Mouse (Mus musculus) adipocyte (in vitro differentiated cells): ENCODE results near the gene Zfp511.
A peak's percentile ranks its signal among the peaks of the same experiment; 100 is the strongest.

Experiments used
- DNase-seq: peaks from one replicate; pipeline ENCODE4 v3.0.0-alpha.2; 2016; ENCODE audit warnings: low spot score

Zfp511 gene

DNA sequence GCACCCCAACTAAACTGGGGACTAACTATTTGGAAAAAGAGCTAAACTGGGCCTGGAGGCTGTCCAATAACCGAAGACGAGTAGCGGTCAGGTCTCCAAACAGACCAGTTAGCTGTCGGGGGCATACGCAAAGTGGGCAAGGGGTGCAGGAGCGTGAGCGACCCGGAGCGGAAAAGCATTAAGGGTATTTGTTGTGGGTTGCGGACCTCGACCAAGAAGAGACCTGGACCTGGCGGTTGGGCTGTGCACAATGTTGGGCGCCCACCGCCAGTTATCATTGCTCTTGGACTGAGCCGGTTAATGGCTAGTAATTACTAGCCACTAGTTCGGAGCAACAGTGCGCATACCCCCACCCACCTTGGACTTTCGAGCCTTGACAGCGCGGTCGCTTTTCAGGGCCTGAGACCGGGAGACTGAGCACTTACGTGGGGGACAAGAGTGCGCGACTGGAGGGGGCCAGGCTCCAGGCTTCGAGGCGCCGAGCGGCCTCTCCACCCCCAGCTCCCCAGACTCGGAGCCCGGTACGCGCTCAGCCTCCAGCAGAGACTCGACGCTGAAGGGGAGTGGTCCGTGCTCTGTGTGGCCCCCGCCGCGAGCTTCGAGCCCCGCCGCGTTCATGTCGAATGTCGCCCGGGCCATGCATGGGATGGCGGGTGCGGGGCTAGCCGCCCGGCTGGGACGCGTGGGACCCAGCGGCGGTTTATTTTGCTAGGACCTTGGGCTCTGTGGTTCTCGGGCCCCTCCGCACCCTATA, 12.3 kb downstream of the Zfp511 start, which contains the start of gene Msx3:
Gene Msx3 (minus strand): TSS at position 729 of the 754 bp plus-strand sequence.
- no peak for DNase-seq

DNA sequence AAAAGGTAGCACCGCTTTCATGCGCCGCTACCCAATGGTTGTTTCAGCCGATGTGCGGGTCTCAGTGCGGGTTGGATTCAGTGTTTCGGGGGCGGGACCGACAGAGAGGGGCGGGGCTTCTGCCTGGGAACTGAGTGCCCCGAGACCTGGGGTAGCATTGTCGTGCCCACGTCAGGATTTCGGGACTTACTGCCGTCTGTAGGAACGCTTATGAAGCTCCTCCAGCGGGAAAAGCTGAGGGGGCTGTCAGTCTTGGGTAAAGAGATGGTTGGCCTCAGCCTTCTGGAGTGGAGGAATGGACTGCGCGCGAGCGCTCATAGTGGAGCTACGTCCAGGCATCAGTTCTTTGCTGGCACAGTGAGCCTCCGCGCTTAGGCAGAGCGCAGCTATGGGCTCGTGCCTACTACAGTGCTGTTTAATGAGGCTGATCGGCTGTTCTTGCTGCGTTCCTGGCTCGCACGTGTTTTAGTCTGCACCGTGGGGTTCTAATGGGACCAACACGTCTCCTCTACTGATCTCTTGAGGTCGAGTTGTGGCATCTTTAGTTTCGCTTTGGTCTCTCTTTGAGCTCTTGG, 13.0 kb downstream of the Zfp511 start:
- DNase-seq = no peak

DNA sequence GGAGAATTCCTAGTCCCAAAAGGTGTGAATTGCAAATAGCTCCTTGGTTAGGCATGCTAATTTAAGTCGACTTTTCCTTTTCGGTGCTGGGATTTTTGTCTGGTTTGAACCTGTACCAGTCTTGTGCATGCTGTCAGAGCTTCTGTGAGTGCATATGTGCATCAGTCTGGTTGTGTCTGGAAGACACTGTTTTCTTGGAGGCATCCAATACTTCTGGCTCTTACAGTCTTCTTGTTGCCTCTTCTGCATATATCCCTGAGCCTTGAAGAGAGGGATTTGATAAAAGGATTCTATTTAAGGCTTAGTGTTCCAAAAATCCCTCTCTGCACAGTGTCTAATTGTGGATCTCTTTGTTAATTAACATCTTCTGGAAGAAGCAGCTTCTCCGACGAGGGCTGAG, 17.9 kb downstream of the Zfp511 start:
- no peak for DNase-seq

DNA sequence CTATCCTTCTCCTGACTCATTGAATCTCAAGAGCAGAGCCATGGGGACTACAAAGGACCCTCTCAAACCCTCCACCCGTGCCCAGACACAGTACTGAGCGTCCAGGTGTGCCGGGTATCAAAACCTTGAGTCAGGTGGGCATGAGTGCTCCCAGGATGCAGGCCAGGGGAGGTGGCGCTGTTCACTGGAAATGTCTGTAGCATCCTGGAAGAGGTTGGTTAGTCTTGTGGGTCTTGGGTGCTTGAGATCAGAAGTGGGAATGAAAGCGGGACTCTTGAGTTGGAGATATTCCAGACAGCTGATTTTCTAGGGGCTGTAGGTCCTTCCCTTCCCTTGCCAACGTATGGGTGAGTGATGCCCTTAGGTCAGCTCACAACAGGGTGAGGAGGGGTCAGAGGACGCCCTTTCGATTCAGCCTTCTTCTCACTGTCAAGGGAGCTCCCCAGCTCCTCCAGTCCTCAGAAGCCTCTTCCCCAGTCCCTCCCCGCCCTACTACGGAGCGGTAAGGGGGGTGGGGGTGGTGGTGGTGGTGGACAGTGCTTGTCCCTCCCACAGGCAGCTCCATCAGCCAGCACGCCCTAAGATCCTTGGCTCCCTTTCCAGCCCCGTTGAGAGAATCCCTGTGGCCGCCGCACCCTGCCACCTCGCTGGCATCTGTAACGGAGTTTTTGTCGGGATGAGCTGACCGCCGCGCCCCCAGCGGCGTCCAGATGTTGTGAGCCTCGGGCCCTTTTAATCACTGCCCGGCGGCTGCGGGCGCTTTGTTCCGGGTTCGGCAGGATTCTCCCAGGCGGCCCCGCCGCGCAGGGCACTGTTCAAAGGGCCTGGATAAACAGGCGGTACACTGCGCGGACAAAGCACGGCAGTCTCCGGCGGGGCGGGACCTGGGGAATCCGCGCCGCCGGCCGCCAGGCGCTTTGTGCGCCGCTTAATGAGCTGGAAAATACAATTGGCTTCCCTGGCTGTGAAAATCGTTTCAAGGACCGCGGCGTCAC, 21.5 kb downstream of the Zfp511 start:
- no peak for DNase-seq

DNA sequence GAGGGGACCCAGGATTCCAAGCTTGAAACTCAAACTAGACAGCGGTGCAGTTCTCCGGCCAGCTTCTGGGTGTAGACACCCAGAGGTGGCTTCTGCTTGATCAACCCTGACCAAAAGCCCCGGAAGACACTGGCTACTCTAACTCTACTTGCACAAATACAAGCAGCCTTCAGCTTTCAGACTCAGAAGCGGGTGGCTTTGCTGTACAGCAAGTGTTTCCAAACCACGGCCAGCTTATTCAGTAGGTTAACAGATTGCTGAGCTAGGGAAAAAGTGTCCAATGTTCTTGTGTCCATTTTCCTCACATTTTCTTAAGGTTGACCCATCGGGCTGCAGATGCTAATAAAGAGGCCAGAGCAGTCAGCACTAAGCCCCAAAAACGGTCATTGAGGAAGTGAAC, 22.3 kb downstream of the Zfp511 start:
- no peak for DNase-seq

DNA sequence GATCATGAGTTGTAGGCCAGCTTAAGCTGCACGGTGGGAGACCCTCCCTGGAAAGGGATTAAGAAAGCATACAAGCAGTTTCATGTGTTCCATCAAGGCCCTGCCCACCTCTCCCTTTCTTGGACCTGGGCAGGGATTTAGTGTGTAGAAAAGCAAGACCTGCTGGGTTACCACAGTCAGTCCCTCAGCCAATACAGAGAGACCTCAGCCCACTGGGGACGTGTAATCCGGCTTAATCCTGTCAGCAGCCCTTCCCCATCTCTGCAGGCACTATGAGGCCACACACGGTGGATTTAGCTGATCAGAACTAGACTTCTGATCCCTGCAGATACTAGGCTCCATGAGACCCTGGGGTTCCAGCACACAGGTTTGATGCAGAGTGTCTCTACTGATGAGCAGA, 23.4 kb downstream of the Zfp511 start:
- no peak for DNase-seq

DNA sequence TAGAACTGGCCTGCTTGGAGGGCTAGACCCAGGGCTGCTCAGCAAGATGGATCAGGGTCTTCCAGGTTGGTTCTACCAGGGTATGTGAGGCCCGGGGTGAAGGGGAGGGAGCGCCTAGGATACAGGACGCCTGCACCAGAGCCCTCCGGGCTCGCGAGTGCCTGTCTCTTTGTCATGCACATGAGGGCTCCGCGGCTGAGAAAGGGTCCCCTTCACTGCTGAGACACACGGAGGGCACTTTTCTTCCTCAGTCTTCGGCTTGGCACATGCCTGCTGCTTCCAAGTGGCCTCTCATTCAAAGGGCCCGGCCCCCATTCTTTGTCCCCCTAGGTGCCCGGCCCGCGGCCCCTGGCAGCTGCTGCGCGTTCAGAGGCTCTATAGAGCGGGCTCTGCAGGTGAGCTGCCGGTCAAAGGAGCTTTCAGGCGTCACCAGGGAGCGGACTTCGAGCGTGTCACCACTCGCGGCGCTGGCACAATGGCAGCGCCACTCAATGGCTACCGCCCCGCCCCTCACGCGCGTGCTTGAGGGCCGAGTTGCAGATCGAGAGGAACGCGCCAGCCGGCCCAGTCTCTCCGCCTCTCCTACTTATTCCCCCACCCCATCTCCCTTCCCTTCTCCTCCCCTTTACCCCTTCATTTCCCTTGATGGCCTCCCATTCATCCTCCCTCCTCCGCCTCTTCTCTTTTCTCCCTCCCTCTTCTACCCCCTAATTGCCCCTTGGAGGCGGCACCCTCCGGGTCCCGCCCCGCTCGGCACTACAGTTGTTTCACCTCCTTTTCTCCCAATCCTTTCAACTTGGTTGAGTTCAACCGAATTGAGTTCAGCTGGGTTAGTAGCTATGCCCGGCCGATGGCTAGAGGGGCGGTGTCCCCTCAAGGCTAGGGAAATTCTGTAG, 25.0 kb downstream of the Zfp511 start:
- no peak for DNase-seq

DNA sequence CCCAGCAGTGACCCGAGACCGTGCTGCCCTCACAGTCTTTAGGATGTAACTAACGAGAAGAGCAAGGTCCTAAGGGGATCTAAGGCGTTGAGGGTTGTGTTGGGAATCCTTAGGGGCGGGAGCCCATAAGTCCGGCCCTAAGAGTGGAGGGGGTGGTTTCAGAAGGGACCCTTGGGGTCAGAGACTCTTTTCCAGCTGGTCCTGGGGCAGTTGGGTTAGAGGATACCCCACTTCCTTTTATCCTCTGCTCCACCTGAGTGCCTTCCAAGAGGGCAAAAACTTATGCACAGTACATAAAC, 25.6 kb downstream of the Zfp511 start:
- no peak for DNase-seq

DNA sequence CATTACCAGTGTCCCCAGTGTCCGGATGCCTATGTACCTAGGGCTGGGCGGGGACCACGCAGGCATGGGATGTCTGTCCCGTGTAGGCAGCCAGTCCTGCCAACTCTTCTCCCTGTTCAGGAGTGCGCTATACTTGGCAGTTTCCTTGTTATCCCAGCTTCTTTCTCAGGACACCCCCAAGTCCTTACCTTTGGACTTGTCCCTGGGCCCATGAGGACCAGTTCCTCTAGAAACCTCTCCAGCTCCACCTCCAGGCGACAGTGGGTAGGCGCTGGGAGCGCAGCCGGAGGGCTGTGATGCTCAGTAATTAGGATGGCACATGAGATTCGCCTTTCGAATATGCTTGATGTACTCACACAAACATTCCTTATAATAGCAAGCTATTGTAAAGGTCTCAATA, 26.1 kb downstream of the Zfp511 start:
- no peak for DNase-seq

DNA sequence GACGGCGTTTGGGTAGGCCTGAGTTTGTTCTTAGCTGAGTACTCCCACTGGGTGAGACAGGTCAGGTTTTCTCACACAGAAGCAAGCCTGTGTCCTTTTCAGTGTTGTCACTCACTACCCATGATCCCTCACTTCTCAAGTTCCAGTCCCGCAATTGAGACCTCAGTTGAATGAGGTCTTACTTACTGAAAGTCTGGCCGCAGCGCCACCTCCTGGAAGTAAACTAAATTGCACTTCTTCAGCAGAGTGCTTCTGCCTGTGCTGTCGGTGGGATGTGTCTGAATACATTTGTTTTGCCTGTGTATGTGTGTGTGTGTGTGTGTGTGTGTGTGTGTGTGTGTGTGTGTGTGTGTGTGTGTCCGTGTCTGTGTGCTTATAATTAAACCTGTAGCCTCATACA, 26.9 kb downstream of the Zfp511 start:
- peak; percentile 44 for DNase-seq

DNA sequence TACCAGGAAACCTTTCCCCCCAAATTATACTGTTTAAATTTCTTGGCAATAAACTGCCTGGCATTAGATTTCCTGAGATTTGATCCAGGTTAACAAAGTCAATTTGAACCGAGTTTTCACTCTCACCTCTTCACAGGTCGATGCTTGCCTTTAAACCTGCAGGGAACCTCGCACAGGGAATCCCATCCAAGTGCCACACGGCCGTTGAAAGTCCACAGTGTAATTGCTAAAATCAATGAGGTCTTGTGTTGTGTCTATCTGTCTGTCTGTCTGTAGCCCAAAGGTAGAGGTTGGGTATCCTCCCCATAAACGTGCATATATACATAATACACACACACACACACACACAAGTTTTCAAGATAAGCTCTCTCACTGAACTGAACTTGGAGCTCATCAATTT, 31.2 kb downstream of the Zfp511 start:
- DNase-seq = no peak

DNA sequence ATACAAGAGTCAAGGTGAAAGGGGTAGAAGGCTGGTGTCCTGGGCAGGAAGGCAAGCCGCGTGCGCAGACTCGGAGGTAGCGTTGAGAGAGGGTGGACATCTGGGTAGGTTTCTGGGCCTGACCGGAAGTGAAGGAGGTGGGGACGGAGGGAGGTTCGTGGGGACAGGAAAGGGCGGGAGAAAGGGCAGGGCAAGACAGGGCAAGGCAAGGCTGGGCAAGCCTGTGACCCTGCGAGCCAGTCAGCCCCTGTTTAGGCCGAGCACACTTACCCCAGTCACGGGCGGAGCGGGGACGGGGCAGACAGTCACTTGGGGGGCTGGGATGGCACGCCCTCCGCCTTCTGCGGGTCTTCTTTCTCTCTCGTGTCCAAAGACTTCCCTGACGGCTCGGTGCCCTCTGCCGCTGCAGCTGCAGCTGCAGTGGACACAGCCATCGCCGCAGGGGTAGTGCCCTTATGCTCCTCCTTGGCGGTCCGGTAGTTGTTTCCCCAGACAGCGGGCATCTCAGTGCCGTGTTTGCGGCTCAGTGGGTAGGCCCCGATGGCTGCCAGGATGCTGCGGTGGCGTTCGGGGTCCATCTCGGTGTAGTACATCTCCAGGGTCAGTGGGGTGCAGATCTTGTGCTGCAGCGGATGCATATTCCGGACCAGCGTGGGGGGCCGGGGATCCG, 34.0 kb downstream of the Zfp511 start:
- DNase-seq = no peak

DNA sequence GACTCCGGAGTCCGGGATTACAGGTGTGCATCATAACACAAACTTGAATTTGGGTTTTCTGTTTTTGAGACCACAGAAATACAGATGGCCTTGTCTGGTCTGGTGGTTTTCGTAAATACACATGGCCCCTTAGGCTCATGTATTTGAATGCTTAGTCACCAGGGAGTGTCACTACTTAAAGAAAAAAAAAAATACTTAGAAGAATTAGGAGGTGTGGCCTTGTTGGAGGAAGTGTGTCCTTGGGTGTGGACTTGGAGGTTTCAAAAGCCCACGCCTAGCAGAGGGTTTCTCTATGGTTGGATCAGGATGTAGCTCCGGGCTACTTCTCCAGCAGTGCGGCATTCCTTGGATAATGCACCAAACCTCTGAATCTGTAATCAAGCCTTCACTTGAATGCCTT, 41.5 kb downstream of the Zfp511 start:
- DNase-seq = no peak

DNA sequence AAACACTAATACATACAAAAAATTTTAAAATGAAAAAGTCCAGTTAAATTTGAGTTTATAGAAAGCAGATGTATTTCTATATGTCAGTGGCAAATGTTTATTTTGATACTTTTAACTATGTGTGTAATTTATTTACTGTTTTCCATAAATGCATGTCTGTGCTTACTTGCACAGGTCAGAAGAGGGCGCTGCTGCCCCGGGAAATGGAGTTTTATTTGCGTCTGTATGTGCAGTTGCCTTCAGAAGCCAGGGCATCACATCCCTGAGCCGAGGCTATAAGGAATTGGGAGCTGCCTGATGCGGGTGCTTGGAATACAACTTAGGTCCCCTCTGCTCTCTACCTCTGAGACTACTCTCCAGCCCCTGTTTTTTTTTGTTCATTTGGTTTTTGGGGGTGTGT, 42.5 kb downstream of the Zfp511 start:
- DNase-seq = peak; percentile 74

DNA sequence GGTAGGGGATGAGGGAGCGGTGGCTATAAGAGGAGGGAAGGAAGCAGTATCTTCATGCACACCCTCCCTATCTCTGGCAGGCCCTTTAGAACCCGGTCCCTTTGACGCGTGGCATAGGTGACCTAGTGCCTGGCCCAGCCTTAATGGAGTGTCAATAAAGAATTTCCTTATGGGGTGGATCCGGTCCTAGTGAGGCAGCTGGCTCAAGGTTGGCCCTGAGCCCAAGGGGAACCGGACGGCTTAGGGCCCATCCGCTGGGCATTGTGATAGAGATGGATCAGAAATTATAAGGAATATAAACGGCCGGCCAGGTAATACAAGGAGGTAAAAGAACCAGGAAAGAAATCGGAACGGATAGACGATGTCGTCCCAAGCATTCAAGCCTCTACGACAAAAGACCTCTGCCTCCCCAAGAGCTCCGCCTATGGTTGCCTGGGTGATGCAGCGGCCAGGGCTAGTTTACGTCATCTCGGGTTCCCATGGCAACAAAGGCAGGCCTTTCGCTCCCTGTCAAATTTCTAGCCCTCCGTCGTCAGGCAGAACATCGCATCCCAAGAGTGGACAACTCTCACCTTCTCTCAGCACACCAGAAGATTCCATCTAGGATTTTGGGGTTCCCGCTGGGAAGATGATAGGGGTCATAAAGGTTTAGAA, 44.4 kb downstream of the Zfp511 start:
- no peak for DNase-seq

DNA sequence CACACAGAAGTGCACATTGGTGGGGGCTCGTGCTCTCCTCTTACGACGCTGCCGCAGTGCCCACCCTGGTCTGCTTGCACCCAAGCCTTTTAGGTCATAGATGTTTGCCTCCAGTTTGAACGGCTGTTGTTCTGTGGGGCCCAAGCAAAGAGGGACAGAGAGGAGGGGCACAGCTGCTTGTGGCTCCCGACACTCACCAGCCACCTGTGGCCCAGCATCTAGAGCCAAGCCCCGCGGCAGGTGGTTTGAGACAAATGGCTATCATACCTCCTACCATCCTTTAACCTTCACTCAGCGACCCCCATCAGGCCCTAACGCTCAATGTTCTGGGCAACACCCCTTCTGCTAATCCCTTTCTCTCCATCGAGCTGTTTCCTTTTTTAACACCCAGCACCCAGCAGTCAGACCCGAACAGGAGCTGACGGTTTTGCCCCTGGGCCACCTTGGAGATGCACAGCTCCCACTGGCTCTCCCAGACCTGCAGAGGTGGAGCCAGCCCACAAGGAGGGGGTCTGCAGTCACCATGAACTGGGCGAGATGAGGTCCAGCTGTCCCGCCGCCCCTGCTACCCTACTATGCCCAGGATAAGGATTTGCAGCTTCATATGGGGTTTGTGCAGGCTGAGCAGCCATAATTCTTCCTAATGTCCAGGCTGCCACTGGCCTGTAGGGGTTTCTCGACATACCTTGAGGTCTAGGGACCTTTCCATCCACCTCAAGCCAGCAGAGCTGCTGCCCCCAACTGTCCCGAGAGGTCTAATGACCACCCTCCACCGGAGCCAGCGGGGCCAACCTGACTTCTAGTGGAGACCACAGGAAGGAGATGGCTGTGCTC, 45.4 kb downstream of the Zfp511 start:
- no peak for DNase-seq

DNA sequence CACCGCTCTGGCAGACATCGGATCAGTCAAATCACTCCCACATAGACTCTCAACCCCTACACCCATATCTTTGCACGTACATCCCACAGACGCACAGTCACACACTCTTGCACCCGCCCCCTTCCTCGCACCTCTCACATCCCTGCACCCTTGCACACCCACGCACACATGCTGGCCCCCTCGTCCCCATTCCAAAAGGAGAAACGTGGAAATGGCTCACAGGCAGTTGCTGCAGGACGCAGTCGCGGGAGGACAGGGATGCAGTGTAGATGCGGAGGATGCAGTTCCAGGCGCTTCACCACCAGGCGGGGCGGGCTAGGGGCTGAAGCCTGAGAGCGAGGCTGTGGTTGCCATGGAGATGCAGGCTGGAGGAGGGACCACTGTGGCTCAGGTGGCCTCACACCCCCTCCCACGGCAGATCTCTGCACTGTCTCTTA, 46.1 kb downstream of the Zfp511 start, which contains the start of gene Caly:
Gene Caly (minus strand): TSS at position 307 of the 437 bp plus-strand sequence.
- no peak for DNase-seq
